Mouse (Mus musculus) telencephalon, adult 2 months (tissue): ENCODE results near the gene Ppp1r9a.

Source experiments
- DNase-seq: peaks from one replicate; pipeline ENCODE4 v3.0.0-alpha.2; 2011; ENCODE audit warnings: low read depth, low spot score

Ppp1r9a gene

DNA sequence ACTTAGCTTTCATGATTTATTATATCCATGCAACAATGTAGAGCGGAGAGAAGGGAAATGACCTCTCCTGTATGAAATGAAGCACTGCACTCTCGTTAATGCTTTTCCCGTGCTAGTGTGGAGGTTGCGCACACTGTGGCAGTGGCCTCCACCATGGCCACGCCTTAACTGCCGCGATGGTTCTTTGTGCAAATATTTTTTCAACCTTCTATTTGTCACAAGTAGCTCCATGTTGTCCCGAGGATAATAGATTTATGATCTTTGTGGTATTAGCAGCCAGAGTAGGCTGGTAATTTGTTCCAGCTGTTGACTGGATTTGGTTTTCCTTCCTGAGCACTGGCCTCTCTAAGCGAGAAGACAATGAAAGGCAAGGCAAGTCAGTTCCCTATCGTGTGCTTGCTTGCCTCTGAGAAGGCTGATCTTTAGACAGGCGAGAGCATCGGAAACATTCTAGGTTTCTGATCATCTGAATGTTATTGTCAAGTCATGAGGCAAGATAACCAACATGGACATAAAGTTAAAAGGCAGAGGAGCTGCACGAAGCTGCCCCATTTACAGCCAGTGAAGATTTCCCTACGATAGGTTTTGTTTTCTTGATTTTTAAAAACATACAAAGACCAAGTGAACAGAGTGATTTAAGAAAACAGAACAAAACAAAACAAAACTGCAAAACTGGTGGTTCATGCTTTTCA lies 50.5 kb downstream of the Ppp1r9a start:
- no peak for DNase-seq

DNA sequence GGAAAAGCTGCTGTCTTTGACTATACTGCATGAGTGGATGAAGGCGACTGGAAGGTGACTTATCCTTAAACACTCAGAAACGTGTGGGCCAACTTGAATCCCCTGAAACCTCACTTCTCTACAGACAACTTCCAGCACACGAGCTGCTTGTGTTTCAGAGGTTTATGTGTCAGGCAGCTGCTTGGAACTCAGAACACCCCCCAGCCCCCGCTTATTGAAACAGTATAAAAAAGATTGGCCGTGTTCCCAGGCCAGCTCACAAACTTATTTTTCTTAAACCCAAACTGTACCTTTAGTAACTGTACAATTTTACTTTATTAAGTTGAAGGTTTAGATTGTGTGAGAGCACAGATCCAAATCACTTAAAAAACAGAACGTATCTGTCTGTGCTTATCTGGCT lies 53.9 kb downstream of the Ppp1r9a start:
- no peak for DNase-seq

DNA sequence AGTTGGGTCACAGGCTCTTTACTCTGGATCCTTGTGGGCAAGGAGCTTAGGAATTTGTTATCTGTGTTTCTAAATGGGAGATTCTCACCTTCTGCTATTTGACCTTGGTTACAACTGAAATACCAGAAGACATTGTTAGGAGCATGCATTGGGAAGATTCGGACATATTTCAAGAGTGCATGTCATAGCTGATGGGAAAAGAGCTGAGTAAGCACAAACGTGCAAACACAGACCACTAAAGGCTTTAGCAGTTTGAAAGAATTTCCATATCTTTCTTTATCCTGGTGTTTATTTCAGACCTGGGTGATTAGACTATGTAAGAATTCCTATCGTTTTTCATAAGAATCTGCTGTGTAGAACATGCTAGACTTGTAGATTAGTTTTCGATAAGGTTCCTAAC lies 59.5 kb downstream of the Ppp1r9a start:
- DNase-seq: no peak

DNA sequence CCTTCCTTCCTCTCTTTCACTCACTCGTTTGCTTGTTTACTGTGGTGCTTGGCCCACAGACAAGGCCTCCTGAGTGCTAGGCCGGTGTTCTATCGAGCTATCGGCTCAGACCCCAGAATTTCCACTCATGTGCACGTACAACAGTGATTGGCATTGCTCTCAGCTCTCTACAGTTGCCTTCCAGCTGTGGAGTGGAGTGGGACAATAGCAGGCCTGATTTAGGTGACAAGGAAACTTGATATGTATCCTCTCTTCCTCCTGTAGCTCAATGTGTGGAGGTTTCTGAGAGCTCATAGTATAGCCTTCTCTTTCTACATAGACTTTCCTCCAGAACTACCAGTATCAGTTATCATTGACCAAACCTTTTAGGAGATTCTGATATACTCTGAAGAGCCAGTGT lies 60.3 kb downstream of the Ppp1r9a start:
- DNase-seq: no peak

DNA sequence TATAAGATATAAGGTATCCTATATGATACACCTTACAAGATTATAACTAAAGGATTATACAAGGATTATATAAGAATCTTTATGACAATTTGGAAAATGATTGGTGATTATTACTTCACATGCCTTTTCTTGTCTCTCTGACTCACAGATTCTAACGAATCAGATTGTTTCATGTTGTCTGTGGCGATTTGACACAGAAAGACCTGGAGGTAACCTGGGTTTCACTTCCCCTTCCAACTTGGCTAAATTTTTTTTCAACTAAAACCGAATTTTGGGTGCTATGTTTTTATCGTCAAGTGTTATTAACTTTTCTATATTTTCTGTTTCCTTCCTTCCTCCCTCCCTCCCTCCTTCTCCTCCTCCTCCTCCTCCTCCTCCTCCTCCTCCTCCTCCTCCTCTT lies 64.5 kb downstream of the Ppp1r9a start:
- no peak for DNase-seq

DNA sequence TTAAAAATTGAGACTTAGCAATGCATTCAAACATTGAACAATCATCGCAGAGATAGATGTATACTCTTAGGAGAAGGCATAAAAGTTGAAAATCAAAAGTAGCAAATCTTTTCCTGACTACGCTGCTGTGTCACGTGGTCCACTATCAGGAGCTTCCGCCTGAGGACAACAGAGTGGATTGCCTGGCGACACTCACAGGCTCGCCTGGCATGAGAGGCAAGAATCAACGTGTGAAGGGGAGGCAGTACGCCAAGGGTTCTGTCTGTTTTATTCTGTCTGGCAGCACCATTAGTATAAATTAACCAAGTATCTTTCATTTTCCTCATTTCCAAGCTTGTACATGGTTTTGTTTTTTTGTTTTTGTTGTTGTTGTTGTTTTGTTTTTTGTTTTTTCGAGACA lies 68.5 kb downstream of the Ppp1r9a start:
- DNase-seq: no peak

DNA sequence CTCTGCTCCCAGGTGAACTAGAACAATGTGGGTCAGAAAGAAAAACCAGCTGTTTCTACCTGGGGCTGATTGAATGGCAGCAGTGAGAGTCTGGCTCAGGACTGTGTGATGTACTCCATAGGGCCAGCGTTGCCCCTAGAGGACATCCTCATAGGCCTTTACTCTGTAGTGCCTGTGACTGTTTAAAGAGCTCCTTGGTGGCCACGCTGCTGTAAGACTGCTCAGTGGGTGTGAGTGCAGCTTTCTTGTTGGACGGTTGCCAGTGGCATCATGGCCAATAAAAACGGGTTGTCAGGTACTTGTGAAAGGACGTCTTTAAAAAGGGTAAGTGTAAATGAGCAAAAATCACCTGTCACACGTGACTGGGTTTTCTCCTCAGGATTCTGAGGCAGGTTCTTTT lies 70.1 kb downstream of the Ppp1r9a start:
- DNase-seq: no peak

DNA sequence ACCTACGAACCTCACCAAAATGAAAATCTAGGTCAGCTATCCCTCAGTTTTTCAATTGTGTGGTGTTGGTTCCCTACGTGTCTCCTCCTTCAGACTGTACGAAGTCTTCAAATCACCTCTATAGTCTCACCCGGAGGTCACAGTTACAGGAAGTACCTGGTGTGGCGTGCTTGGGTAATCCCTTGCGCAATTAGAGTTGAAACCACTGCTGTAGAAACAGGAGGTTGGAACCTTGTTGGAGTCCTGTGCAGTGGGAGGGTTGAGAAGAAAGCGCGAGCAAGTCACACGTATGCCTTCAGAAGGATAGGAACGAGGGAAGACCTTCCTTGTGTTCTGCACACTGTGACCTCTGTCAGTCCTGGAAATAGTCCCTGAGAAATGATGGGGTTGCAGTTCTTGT lies 70.6 kb downstream of the Ppp1r9a start:
- DNase-seq: no peak

DNA sequence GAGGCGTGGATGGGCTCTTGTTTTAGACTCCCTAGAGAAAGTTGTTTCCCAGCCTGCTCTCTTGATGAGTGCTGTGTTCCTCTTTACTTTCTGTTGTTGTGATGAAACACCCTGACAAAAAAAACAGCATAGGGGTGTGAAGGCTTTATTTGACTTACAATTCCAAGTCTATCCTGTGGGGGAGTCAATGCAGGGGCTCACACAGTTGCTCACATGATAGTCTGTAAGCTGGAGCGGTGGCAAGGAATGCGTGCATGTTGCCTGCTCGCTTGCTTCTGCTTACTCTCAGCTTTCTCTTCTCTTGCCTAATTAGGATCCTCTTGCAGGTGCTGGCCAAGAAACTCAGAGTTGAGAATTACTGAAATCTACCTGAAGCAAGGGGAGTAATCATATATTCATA lies 74.8 kb downstream of the Ppp1r9a start:
- DNase-seq: no peak

DNA sequence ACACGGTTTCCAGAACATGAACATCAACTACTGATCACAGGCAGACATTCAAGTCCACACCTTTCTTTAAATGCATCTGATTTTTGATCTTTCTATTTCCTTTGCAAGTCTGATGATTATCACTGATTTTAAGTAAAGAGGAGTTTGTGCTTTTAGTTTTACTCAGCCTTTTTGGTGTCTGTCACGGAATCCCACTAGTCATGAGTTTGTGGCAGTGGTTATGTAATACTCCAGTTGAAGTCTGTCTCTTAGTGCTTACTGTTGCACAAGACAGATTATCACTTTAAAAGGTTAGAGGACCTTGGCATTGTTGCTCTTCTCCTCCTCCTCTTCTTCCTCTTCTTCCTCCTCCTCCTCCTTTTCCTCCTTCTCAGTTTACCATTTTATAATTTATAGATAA lies 75.5 kb downstream of the Ppp1r9a start:
- no peak for DNase-seq

DNA sequence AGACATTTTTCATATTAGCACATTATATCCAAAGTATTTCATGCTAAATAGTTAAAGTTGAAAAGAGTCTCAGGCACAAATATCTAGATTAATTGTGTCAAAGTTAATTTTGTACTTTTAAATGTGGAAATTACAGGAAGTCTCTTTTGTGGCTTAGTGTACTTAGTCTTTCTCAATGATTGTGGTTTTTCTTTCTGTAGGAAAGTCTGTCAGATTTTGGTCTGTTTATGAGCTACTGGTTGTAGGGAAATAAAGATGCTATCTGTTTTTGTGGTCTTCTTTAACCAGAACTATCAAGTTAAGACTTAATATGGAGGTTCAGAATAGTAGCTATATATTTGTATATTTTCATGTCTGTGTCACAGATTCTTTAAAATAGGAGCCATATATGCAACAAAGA lies 76.2 kb downstream of the Ppp1r9a start:
- no peak for DNase-seq

DNA sequence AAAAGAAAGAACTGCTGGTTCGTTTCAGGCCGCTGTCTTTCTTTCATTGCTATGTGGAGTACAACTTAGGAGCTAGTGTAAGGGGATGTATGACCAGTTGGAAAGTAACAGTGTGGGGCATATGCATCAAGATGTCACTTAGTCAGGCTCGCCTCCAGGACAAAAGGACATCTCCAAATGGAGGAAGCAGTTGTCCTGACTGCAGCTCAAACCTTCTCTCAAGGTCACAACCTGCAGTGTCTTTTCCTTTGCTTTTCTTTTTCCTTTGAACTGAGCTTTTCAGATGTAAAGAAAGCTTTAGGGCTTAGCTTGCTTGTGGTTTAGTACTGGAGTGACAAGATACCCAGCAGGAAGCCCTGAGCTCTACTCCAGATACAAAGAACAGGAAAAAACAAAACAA lies 77.4 kb downstream of the Ppp1r9a start:
- no peak for DNase-seq

DNA sequence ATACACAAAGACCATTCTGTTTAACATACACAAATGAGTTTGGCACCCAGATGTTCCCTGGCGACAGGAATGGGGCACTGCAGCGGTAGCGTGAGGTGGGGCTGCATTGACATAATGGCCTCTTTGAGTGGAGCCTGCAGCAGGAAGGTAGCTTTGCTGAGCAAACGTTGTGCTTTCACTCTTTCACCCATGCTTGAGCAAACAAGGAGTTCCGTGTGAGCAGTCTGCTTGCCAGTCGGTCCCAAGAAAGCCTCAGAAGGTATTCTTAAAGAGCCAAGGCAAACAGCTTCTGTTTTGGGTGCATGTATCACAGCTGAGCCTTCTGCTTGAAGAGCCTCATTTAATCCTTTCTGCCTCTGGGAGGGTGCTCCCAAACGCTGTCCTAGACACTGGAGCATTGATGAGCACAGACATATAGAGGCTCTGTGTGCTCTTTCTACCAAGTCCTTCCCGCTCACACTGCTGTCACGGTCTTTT lies 80.0 kb downstream of the Ppp1r9a start:
- DNase-seq: no peak

DNA sequence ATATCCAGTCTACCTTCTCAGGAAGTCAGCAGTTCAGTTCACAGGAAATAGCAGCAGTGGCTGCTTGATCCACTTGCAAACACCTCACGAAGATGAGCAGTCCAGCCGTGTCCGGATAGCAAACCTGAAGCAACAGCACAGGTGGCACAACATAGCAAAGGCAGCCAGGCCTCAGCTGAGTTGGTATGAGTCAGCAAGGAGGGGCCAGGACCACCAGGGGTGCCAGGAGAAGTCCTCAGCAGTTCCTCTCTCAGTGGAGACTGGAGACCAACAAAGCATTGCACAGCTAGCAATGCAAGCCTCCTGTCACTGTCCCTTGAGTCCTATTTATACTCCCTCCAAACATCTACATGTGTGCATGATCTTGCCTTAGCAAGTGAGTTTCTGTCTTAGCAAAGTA lies 83.0 kb downstream of the Ppp1r9a start:
- no peak for DNase-seq

DNA sequence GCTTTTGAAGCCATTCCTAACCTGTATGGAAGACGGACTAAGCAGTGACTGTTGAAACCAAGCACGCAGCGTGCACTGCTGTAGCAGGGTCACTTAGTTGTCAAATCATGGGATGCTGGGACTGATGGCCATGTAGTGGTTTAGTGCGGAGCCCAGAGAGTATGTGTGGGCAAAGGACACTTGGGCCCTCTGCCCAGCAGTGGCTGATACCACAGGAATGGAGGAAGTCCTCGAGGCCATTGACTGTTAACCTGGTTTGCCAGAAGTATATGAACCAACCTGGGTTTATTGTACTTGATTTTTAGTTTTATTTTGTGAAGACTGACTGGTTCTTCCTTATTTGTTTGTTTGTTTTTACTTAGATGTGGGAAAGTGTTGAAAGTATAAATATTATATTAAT lies 84.4 kb downstream of the Ppp1r9a start:
- DNase-seq: no peak

DNA sequence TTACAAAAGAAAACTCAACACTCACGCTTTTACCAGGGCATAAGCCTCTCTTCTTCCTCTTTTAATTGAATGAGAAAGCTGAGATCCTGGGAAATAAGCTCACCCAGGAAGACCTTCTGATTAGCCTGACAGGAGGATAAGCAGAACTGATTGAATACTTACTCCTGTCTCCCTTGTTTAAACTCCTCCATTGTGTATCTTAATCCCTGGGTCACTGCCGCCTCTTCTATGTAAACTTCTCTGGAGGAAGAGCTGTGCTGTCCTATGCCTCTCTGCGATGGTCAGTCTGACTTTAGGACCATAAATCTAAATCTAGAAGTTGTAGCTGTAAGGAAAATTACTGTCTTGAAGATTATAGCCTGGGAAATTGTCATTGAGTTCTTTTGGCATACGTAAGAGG lies 86.0 kb downstream of the Ppp1r9a start:
- no peak for DNase-seq

DNA sequence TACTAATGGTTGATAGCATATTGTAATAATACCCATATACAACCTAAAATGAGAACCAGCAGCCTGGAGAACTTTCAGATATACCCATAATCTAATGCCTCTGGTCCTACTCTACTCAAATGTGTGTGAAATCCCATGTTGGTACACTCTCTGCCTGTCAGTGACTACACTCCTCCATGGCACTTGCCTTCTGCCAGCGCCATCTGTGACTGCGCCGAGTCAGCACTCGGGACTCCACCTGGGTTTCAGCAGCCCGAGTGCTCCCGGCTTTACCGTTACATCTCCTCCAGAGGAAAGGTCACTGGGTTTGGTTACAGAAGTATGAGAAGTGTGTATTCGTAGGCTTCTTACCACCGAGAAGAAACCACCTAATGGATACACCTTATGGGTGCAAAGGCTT lies 89.6 kb downstream of the Ppp1r9a start:
- DNase-seq: no peak

DNA sequence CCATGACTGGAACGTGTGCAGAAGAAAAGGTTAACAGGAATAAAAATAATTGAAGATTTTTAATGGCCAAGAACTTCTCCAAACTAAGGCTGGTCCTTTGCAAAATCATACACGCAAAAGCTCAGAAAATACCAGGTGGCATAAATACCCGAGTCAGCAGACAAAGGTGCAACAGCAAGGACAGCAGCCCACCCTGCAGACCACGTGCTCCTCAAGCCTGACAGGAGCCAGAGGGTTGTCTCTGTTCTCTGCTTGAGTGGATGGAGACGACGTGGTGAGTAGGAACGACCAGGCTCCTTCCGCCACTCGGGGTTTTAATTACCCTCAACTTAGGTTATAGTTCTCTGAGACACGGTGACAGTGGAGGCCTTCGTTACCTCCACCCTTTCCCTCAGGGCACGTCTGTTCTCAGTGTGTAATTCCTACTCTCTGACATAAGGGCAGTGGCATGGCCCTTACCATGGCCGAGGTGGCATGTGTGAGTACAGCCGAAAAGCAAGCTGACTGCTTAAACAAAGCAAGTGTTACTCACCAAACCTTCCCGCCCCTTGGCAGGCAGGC lies 91.0 kb downstream of the Ppp1r9a start:
- no peak for DNase-seq

DNA sequence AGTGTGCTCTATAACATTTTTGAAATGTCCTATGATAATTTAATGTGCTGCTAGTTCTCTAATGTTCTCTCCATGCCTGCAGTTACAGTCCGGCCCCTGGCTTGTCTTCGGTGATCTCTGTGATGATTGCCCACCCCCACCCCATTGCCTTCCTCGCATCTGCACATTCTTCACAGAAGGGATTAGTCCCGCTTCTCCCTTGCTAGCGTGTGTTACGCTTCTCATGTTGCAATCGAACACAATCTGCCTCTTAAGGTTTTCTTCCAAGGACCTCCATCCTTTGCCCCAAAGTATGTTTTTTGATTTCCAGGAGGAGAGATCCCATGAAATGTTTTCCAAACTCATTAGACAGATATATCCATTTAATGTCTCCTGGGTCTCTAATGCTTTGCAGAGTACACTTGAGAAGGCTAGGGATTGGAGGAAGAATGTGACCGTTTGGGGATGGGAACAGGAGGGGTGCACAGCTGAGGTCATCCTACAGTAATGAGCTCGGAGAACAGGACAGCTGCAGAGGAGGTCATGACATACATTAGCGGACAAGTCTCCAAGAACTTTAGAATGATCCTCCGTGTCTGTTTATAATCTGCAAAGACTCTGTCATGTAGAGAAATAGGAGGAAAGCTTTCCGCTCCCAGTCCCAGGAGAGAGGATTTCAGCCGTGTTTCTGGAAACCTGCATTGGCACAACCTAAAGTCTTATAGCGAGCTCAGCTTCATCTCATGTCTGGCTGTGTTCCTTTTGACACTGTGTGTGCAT lies 91.6 kb downstream of the Ppp1r9a start:
- no peak for DNase-seq

DNA sequence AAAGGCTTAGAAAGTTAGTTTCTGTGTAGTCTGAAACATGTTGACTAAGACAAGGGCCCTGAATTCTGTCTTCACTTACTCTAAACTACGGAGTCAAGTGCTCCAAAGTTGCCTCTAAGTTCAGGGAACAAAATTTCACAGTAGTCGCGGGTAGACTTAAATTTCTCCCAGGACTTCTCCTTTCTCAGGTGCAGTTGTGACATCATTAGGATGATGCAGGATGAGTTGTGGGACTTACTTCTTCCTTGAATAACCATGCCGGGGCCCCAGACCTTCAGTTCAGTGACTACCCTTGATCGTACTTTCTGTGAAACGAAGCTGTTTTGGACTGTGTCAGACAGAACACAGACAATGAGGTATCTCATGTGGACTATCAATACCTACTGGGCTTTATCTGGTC lies 94.9 kb downstream of the Ppp1r9a start:
- DNase-seq: no peak

DNA sequence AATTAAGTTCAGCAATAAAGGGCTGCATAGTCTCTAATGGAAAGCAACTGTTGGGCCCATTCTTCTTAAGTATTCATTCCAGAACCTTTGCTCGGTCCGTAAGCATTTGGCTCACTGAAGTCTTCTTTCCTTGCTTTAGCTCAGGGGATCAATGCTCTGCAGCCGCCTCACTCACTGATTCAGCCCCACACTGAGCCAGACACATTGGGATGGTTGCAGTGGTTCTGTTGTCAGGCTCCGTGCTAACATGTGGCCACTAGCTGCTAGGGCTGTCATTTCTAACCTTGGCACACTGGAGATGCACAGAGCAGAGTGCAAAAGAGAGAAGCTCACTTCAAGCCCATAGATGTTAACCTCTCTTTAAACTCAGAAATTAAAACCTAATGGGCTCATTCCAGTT lies 96.2 kb downstream of the Ppp1r9a start:
- DNase-seq: no peak

DNA sequence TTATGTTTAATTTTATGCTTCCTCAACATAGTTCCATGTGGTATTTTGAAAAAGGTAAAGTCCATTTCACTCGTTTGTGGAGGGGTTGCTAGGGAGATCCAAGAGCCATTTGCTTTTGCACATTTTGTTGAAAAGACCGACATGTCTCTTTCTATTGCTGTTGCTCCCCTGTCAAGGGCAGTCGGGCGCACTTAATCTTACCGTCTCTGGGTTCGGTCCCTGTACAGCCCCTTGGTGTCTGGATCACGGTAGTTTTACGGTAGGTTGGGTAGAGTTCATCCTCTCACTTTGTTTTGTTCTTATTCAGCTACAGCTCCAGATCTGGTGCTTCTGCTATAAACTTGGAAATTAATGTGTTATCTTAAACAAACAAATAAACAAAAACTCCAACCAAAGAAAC lies 98.1 kb downstream of the Ppp1r9a start:
- DNase-seq: no peak
